Mouse (Mus musculus) kidney, postnatal 0 days (tissue): Measurements from ENCODE around the gene Scn3b. TPM values are rescaled to one million over a fixed set of nuclear protein-coding genes. Genes with fewer than 3 reads are reported as not detected.

Source experiments
- ATAC-seq: fragments of 200-750 bp; cut with Nextera tagmentation; replicated peaks from 2 replicates; pipeline ENCODE4 v1.8.0; 2017; ENCODE audit warnings: low read depth, moderate number of reproducible peaks, moderate TSS enrichment, moderate library complexity; ENCODE audit not compliant: low FRiP score
- DNase-seq: peaks from one replicate; pipeline ENCODE4 v3.0.0-alpha.2; 2016; ENCODE audit warnings: low spot score
- H3K27ac ChIP-seq: fragments of 300-500 bp; sonication (generic); 2 replicates; pipeline ENCODE4 v1.5.1; 2014; ENCODE audit warnings: mild to moderate bottlenecking
- H3K27me3 ChIP-seq: fragments of 300-500 bp; sonication (generic); 2 replicates; pipeline ENCODE4 v1.6.1; 2014; ENCODE audit warnings: low read length, mixed read lengths; ENCODE audit not compliant: insufficient read depth
- H3K36me3 ChIP-seq: fragments of 300-500 bp; sonication (generic); 2 replicates; pipeline ENCODE4 v1.6.1; 2014; ENCODE audit warnings: low read length, mixed read lengths; ENCODE audit not compliant: insufficient read depth
- H3K4me1 ChIP-seq: fragments of 300-500 bp; sonication (generic); replicated peaks from 2 replicates; pipeline ENCODE4 v1.6.1; 2014; ENCODE audit warnings: antibody characterized with exemption, low read length, mixed read lengths; ENCODE audit not compliant: insufficient read depth
- H3K4me2 ChIP-seq: fragments of 300-500 bp; sonication (generic); 2 replicates; pipeline ENCODE4 v1.6.1; 2014; ENCODE audit warnings: mild to moderate bottlenecking, low read length, moderate library complexity, mixed read lengths
- H3K4me3 ChIP-seq: fragments of 300-500 bp; sonication (generic); replicated peaks from 2 replicates; pipeline ENCODE4 v1.5.1; 2014; ENCODE audit warnings: low read depth, low read length
- H3K9ac ChIP-seq: fragments of 300-500 bp; sonication (generic); 2 replicates; pipeline ENCODE4 v1.6.1; 2014; ENCODE audit warnings: low read depth, low read length
- H3K9me3 ChIP-seq: fragments of 300-500 bp; sonication (generic); replicated peaks from 2 replicates; pipeline ENCODE4 v1.6.1; 2016; ENCODE audit warnings: low read length, inconsistent platforms, mixed read lengths
- CTCF ChIP-seq: IDR thresholded peaks from 2 replicates; pipeline ENCODE4 v1.5.1; 2016; ENCODE audit warnings: antibody characterized with exemption, low read depth, mild to moderate bottlenecking, moderate library complexity
- WGBS: fragments of 180-500 bp; shearing (Covaris S2); extraction: QIAGEN DNeasy Blood & Tissue Kit; methylation state at CpG from one replicate; pipeline ENCODE4 v1.1.7; 2014; 5-methylcytosine and 5-hydroxymethylcytosine counted together
- polyA plus RNA-seq: library from polyadenylated mRNA; unstranded; fragments of >200 nt; fragmentation: Nextera tagmentation; extraction: Ambion mirVana; gene quantifications from 2 replicates; pipeline ENCODE4 v1.2.1, GENCODE M21; 2015

The Scn3b gene
- polyA plus RNA-seq, 1 experiment from 2014 or later, result 0.32 TPM

- WGBS, result 38% methylated on average over 10 of the region's 10 CpGs
- H3K36me3 ChIP-seq, result no peaks in the 10 kb centered on the region
- ATAC-seq (0 out of 2 replicates have a peak, but pooled peaks have one; percentile 43), DNase-seq (peak; percentile 49)
- H3K27ac ChIP-seq, result no peak overlapping the region
- no peak for TF ChIP-seq CTCF
- no peak overlapping the region for H3K4me3 ChIP-seq
- no peak overlapping the region for H3K9ac ChIP-seq
- no peaks in the 10 kb centered on the region for H3K9me3 ChIP-seq
- H3K4me2 ChIP-seq, result no peak overlapping the region
- no peaks in the 10 kb centered on the region for H3K27me3 ChIP-seq
- no peaks in the 10 kb centered on the region for H3K4me1 ChIP-seq
Measured at GRCm38 (mm10) chr9:40234233-40235072, 34.6 kb upstream of the Scn3b start.

GRCm38 (mm10) chr9:40235220-40235619 lies 33.8 kb upstream of the Scn3b start:
- Histone ChIP-seq H3K9me3 (no peaks in the 10 kb centered on the region), H3K27me3 (no peaks in the 10 kb centered on the region), H3K4me2 (no peak overlapping the region), H3K4me3 (no peak overlapping the region), H3K36me3 (no peaks in the 10 kb centered on the region), H3K27ac (no peak overlapping the region), H3K9ac (no peak overlapping the region), H3K4me1 (no peaks in the 10 kb centered on the region)
- no peak for ATAC-seq
- TF ChIP-seq CTCF, result no peak
- no peak for DNase-seq
- WGBS, result 66% methylated on average over 7 of the region's 7 CpGs

- H3K4me1 ChIP-seq, result no peaks in the 10 kb centered on the region
- H3K9ac ChIP-seq, result no peak overlapping the region
- WGBS, result 40% methylated on average over 4 of the region's 4 CpGs
- H3K27ac ChIP-seq, result no peak overlapping the region
- H3K36me3 ChIP-seq, result no peaks in the 10 kb centered on the region
- no peak for DNase-seq
- no peaks in the 10 kb centered on the region for H3K27me3 ChIP-seq
- no peaks in the 10 kb centered on the region for H3K9me3 ChIP-seq
- H3K4me2 ChIP-seq, result no peak overlapping the region
- no peak for ATAC-seq
- TF ChIP-seq CTCF, result no peak
- H3K4me3 ChIP-seq, result no peak overlapping the region
Measured at GRCm38 (mm10) chr9:40239749-40240148, 29.3 kb upstream of the Scn3b start.

GRCm38 (mm10) chr9:40240311-40240710 lies 28.7 kb upstream of the Scn3b start:
- no peak for TF ChIP-seq CTCF
- Histone ChIP-seq H3K4me1 (no peaks in the 10 kb centered on the region), H3K4me3 (no peak overlapping the region), H3K36me3 (no peaks in the 10 kb centered on the region), H3K9me3 (no peaks in the 10 kb centered on the region), H3K9ac (no peak overlapping the region), H3K27me3 (no peaks in the 10 kb centered on the region), H3K27ac (no peak overlapping the region), H3K4me2 (no peak overlapping the region)
- no peak for DNase-seq
- 33% methylated on average over 5 of the region's 5 CpGs for WGBS
- no peak for ATAC-seq

- Histone ChIP-seq H3K9me3 (no peaks in the 10 kb centered on the region), H3K27ac (no peak overlapping the region), H3K4me3 (peak overlapping the region; percentile 37), H3K4me1 (no peaks in the 10 kb centered on the region), H3K27me3 (no peaks in the 10 kb centered on the region), H3K4me2 (peak overlapping the region; percentile 66), H3K36me3 (no peaks in the 10 kb centered on the region), H3K9ac (peak overlapping the region; percentile 33; the same call in 1 of the 2 replicates)
- DNase-seq (peak; percentile 61), ATAC-seq (peak; percentile 65)
- WGBS, result under 1% methylated on average over 15 of the region's 15 CpGs
- TF ChIP-seq CTCF, result no peak
Measured at GRCm38 (mm10) chr9:40241223-40241801, 27.7 kb upstream of the Scn3b start.

- Histone ChIP-seq H3K9ac (peak overlapping the region; percentile 33; the same call in 1 of the 2 replicates), H3K27me3 (no peaks in the 10 kb centered on the region), H3K4me3 (peak overlapping the region; percentile 37), H3K4me1 (no peaks in the 10 kb centered on the region), H3K27ac (no peak overlapping the region), H3K4me2 (peak overlapping the region; percentile 66), H3K36me3 (no peaks in the 10 kb centered on the region), H3K9me3 (no peaks in the 10 kb centered on the region)
- peak; percentile 20 for DNase-seq
- WGBS, result 58% methylated on average over 13 of the region's 13 CpGs
- TF ChIP-seq CTCF, result no peak
- ATAC-seq, result no peak
Measured at GRCm38 (mm10) chr9:40241951-40242888, 26.8 kb upstream of the Scn3b start.
